Mouse (Mus musculus) forebrain, embryonic 16.5 days (tissue): ENCODE measurements around the gene Sirt2. TPM values are rescaled to one million over a fixed set of nuclear protein-coding genes. Genes with fewer than 3 reads are reported as not detected.

ENCODE experiments used
- ATAC-seq: fragments of 200-750 bp; cut with Nextera tagmentation; 2 replicates; pipeline ENCODE4 v1.8.0; 2017; ENCODE audit warnings: mild to moderate bottlenecking, moderate library complexity
- H3K27ac ChIP-seq: fragments of 300-500 bp; sonication (generic); 2 replicates; pipeline ENCODE4 v1.5.1; 2014; ENCODE audit warnings: low read length, control low read depth
- H3K27me3 ChIP-seq: fragments of 300-500 bp; sonication (generic); replicated peaks from 2 replicates; pipeline ENCODE4 v1.6.1; 2014; ENCODE audit warnings: low read length; ENCODE audit not compliant: control insufficient read depth, insufficient read depth
- H3K36me3 ChIP-seq: fragments of 300-500 bp; sonication (generic); 2 replicates; pipeline ENCODE4 v1.6.1; 2014; ENCODE audit not compliant: control insufficient read depth, insufficient read depth
- H3K4me1 ChIP-seq: fragments of 300-500 bp; sonication (generic); replicated peaks from 2 replicates; pipeline ENCODE4 v1.6.1; 2014; ENCODE audit warnings: low read length; ENCODE audit not compliant: control insufficient read depth, insufficient read depth
- H3K4me2 ChIP-seq: fragments of 300-500 bp; sonication (generic); 2 replicates; pipeline ENCODE4 v1.6.1; 2014; ENCODE audit warnings: mild to moderate bottlenecking, low read length, control low read depth
- H3K4me3 ChIP-seq: fragments of 300-500 bp; sonication (generic); replicated peaks from 2 replicates; pipeline ENCODE4 v1.5.1; 2014; ENCODE audit warnings: mild to moderate bottlenecking, low read length, control low read depth
- H3K9ac ChIP-seq: fragments of 300-500 bp; sonication (generic); replicated peaks from 2 replicates; pipeline ENCODE4 v1.6.1; 2014; ENCODE audit warnings: low read depth, low read length, control low read depth
- H3K9me3 ChIP-seq: fragments of 300-500 bp; sonication (generic); 2 replicates; pipeline ENCODE4 v1.6.1; 2016; ENCODE audit warnings: low read length; ENCODE audit not compliant: control insufficient read depth
- WGBS: fragments of 180-500 bp; shearing (Covaris S2); extraction: QIAGEN DNeasy Blood & Tissue Kit; methylation state at CpG from one replicate; pipeline ENCODE4 v1.1.7; 2014; 5-methylcytosine and 5-hydroxymethylcytosine counted together
- polyA plus RNA-seq: library from polyadenylated mRNA; unstranded; fragments of >200 nt; fragmentation: Nextera tagmentation; extraction: Ambion mirVana; gene quantifications from 2 replicates; pipeline ENCODE4 v1.2.1, GENCODE M21; 2015

Gene Sirt2
- polyA plus RNA-seq, 1 experiment from 2014 or later = 122 TPM

DNA sequence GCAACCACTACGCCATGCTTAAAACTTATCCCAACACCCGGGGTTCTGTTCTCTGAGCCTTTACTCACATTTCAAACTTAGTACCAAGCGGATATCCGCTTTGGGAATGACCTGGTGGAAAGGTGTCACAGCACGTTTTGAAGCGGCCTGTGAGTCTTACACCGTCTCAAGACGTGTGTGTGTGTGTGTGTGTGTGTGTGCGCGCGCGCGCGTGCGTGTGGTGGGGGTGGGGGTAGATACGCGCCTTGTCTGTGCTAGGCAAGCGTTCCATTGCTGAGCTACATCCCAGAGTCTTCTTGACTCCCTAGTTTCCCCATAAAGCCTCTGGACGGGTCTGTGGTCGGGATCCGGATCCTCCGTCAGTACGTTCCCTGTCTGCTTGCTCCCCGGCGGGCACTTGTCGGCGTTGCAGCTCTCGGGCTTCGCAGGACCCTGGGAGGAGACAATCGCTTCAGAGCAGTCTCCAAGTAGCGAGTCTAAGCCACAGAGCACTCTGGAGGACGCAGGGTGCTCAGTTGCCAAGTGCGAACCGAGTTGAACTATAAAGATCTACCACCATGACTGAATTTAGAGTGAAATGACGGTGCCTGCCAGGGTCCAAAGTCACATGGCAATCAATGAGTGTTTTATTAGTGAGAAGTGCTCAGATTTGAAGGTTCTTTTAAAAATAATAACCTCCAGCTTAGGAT, 43.0 kb downstream of the Sirt2 start:
- Histone ChIP-seq H3K36me3 (peaks cover 15% of the 10 kb centered on the region), H3K9me3 (no peaks in the 10 kb centered on the region), H3K9ac (peak overlapping the region; percentile 98), H3K27me3 (no peaks in the 10 kb centered on the region), H3K4me3 (peak overlapping the region; percentile 92), H3K4me1 (peaks cover 33% of the 10 kb centered on the region), H3K4me2 (peak overlapping the region; percentile 98), H3K27ac (peak overlapping the region; percentile 99)
- 0 out of 2 replicates have a peak, but pooled peaks have one; percentile 6 for ATAC-seq
- under 1% methylated on average over 35 of the region's 35 CpGs for WGBS

DNA sequence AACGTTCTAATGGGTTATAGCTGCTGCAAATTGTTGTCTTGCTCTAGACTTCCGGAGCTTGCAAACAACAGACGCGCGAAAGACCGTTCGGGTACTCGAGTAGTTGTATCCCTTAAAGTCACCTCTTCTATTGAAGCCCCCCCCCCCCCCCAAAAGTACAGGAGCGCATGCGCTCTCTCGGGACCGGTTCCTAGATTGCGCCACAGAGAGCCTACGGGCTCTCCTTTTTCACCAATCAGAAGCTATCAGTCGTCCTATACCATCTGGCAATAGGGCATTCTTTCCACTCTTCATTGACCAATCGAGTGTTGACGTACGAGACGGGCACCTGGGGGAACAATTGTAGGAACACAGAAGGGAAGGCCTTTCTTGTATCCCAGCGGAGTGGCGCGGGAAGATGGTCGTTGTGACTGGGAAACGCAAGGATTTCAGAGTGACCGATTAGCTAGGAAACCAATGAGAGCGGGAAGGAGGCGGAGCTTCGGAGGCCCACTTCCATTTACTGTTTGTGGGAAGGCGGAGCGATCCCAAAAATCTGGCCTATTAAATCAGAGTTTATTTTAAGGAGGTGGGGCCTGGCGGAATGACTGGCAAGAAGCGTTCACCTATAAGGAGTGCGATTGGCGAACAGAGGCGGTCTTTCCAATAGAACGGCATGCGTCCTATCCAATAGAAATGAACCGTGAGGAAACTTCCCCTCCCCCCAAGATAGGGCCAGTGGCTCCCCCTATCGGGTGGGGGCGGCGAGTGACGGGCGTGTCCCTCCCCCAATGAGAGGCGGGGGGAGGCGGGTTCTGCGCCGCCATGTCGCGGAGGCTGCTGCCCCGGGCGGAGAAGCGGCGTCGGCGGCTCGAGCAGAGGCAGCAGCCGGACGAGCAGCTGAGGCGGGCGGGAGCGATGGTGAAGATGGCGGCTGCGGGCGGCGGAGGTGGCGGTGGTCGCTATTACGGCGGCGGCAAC, 43.9 kb downstream of the Sirt2 start:
- ATAC-seq = peak; percentile 92
- Histone ChIP-seq H3K9me3 (no peaks in the 10 kb centered on the region), H3K9ac (peak overlapping the region; percentile 98), H3K4me2 (peak overlapping the region; percentile 98), H3K27me3 (no peaks in the 10 kb centered on the region), H3K27ac (peak overlapping the region; percentile 99), H3K4me3 (peak overlapping the region; percentile 92), H3K36me3 (peaks cover 22% of the 10 kb centered on the region), H3K4me1 (peaks cover 33% of the 10 kb centered on the region)
- under 1% methylated on average over 62 of the region's 70 CpGs for WGBS

DNA sequence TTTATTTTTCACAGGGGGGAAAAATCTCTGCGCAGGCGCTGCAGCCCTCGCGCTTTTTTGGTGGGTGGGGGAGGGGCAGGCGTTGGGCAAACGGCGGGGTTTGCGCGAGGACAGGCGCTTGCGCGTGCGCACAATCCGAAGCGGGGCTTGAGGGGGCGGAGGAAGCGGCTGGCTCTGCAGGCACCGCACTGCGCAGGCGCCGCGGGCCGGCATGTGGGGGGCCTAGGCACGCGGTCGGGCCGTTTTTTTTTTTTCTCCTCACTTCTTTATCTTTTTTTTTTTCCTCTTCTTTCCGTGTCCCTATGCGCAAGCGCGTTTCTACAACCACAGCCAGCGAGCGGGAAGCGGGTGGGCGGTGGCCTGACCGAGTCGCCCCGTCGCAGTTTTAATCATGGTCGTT, 44.7 kb downstream of the Sirt2 start:
- Histone ChIP-seq H3K9me3 (no peaks in the 10 kb centered on the region), H3K4me3 (peak overlapping the region; percentile 92), H3K27ac (peak overlapping the region; percentile 98), H3K4me1 (peaks cover 33% of the 10 kb centered on the region), H3K4me2 (peak overlapping the region; percentile 94), H3K36me3 (peaks cover 30% of the 10 kb centered on the region), H3K9ac (peak overlapping the region; percentile 92), H3K27me3 (no peaks in the 10 kb centered on the region)
- ATAC-seq = peak; percentile 19
- WGBS = under 1% methylated on average over 39 of the region's 40 CpGs

DNA sequence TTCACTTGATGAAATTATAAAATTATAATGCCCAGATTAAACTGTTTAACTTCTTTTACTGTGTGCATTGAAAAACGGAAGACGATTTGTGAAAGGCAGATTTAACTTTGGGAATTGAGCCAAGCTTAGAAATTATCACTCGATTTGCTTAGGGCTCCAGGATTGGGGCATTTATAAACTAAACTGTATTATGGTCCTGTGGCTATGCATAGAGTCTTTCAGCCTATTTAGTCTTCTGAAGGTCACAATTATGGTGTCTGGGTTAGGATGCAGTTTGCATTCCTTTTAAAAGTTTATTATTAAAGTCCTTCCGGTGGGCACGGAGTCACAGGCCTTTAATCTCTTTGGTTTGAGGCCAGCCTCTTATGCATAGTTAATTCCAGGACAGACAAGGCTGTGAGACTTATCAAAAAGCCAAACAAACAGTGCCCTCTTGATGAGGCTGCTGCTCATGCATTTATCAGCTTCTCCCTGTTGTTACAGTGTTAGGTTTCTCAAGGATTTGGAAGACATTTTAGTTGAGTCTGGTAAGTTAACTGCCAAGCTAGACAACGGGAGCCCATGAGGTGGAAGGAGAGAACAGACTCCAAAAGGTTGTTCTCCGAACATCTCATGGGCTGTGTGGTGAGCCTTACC, 45.2 kb downstream of the Sirt2 start:
- WGBS = 10% methylated on average over 7 of the region's 7 CpGs

DNA sequence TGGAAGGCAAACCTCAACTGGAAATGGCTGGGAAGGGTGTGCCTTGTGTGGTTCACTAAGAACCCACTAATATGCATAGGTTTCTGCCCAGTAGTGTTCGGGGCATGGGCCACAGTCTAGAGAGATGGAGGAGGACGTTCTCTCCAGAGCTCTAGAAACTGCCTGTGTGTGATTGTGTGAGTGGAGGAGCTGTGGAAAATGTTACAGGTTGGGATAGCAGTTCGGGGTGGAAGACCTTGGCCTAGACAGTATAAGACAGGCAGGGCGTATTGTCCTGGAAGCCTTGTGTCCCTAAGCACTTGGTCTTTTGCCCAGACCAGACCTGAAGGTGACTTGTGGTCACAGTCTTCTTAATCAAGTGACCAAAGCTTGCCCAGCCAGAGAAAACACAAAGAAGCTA, 45.9 kb downstream of the Sirt2 start:
- H3K27me3 ChIP-seq = no peaks in the 10 kb centered on the region
- H3K4me1 ChIP-seq = peaks cover 38% of the 10 kb centered on the region
- H3K9me3 ChIP-seq = no peaks in the 10 kb centered on the region
- ATAC-seq = no peak
- WGBS = 63% methylated on average over 4 of the region's 4 CpGs
- peak overlapping the region; percentile 56; the same call in 1 of the 2 replicates for H3K9ac ChIP-seq
- H3K36me3 ChIP-seq = peaks cover 39% of the 10 kb centered on the region
- peak overlapping the region; percentile 94 for H3K4me2 ChIP-seq
- H3K27ac ChIP-seq = no peak overlapping the region
- peak overlapping the region; percentile 92 for H3K4me3 ChIP-seq

More for the DNA sequence above, 45.2 kb downstream of the Sirt2 start:
- peak overlapping the region; percentile 56 for H3K9ac ChIP-seq
- peak overlapping the region; percentile 53; the same call in 1 of the 2 replicates for H3K27ac ChIP-seq
- no peaks in the 10 kb centered on the region for H3K9me3 ChIP-seq
- H3K27me3 ChIP-seq = no peaks in the 10 kb centered on the region
- peak overlapping the region; percentile 94 for H3K4me2 ChIP-seq
- ATAC-seq = no peak
- peak overlapping the region; percentile 92 for H3K4me3 ChIP-seq
- H3K36me3 ChIP-seq = peaks cover 35% of the 10 kb centered on the region
- peaks cover 33% of the 10 kb centered on the region for H3K4me1 ChIP-seq

DNA sequence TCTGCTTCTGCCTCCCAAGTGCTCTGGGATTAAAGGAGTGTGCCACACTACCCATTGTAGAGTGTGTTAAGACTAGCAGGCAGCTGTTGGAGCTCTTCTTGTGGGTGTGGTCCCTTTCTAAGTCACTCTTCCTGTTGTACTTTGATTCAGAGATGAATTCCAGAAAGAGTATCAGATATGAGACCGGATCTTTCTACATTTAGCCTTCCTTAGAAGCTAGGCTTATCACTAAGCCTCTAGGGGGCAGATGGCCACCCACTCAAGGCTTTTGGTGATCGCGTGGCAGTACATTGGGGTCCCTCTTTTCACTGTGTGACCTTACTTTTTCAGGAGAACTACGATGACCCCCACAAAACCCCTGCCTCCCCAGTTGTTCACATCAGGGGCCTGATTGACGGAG, 46.4 kb downstream of the Sirt2 start:
- Histone ChIP-seq H3K27ac (no peak overlapping the region), H3K36me3 (peaks cover 40% of the 10 kb centered on the region), H3K27me3 (no peaks in the 10 kb centered on the region), H3K9ac (no peak overlapping the region; the same call in 1 of the 2 replicates), H3K4me1 (peaks cover 36% of the 10 kb centered on the region), H3K4me2 (peak overlapping the region; percentile 94), H3K9me3 (no peaks in the 10 kb centered on the region), H3K4me3 (peak overlapping the region; percentile 92)
- 76% methylated on average over 5 of the region's 5 CpGs for WGBS
- ATAC-seq = no peak

DNA sequence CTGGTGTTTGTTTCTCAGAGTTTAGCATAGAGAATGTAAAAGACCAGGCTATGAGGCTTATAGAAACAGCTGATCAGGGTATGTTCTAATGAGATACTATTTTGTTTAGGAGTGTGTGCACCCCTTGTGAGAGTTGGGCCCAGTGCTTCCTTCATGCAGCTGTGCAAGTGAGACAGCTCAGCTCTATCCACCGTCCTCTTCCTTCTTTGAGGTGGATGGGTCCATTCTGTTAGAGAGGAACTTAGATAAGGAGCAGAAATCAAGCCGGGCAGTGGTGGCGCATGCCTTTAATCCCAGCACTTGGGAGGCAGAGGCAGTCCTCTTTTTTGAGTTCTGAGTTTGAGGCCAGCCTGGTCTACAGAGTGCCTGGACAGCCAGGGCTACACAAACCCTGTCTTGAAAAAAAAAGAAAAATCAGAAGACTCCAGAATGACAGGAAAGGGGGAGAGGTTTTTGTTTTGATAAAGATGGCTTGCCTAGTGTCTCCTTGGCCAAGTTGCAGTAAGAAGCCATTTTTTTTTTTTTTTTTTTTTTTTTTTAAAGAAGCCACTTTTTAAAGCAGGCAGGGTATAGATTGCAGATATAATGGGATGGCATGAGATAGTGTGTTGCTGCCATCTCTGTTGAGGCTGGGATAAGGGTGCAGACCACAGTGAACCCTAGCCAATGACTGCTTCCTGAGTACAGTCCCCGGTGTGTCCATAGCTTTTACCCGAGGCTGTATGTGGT, 47.9 kb downstream of the Sirt2 start:
- H3K4me2 ChIP-seq = no peak overlapping the region
- 89% methylated on average over 5 of the region's 5 CpGs for WGBS
- H3K27ac ChIP-seq = no peak overlapping the region
- no peaks in the 10 kb centered on the region for H3K27me3 ChIP-seq
- peaks cover 31% of the 10 kb centered on the region for H3K4me1 ChIP-seq
- H3K9ac ChIP-seq = no peak overlapping the region
- H3K9me3 ChIP-seq = no peaks in the 10 kb centered on the region
- ATAC-seq = no peak
- peaks cover 50% of the 10 kb centered on the region for H3K36me3 ChIP-seq
- no peak overlapping the region for H3K4me3 ChIP-seq

DNA sequence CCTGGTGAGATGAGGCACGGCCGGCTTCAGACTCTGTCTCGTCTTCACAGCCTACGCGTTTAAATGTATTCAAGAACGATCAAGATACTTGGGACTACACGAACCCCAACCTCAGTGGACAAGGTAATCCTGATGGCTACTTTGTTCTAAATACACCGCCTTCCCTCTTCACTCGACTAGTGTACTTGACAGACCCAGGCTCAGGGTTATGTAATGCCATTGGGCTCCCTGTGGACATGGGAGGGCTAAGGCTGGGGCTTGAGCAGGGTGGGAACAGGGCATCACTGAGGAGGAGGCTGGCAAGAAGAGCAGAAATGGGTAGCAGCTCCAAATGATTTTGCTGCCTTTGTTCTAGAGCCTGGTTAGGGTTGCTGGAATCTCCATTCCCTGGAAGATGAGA, 48.7 kb downstream of the Sirt2 start:
- Histone ChIP-seq H3K4me3 (no peak overlapping the region), H3K9ac (no peak overlapping the region), H3K27me3 (no peaks in the 10 kb centered on the region), H3K4me2 (no peak overlapping the region), H3K4me1 (peaks cover 28% of the 10 kb centered on the region), H3K27ac (no peak overlapping the region), H3K9me3 (no peaks in the 10 kb centered on the region), H3K36me3 (peaks cover 56% of the 10 kb centered on the region)
- WGBS = 88% methylated on average over 9 of the region's 9 CpGs
- ATAC-seq = no peak
